Mouse (Mus musculus): ENCODE measurements at regions not wholly inside any gene's neighbourhood (a gene's known extent, or its start where the extent isn't known, plus 50 kb on each side); places are given as distances from the start of the nearest gene placed in this dataset.
A peak's percentile ranks its signal among the peaks of the same experiment; 100 is the strongest.

DNA sequence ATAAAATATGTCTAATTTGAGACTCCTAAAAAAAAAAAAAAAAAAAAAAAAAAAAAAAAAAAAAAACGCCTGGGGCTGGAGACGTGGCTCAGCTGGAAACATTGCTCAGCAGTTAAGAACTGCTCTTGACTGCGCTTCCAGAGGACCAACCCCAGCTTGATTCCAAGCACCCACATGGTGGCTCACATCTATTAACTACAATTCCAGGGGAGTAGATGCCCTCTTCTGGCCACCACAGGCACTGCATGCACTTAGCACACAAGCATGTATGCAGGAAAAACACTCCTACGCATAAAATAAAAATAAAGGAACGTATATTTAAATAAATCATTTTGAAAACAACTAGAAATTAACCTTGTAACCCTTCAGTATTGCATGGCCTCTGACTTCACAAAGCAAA lies 87.3 kb upstream of the Srd5a2 start:
- TF ChIP-seq POLR2A (IDR thresholded peaks at IDR 0.05; ENCODE audit: extremely low read depth, insufficient read depth, low read length) (no peak), CTCF (IDR thresholded peaks at IDR 0.05; ENCODE audit: extremely low read depth, insufficient read depth, low read length) (peak; percentile 23; the same call in 1 of the 2 replicates)
